Mouse (Mus musculus): ENCODE results near the gene AC161166.1.
"Not testable (repeated sequence)": the region's sequence is repeated elsewhere in the genome, so short reads cannot be mapped to it uniquely, and the experiment has no call there.

Gene AC161166.1

DNA sequence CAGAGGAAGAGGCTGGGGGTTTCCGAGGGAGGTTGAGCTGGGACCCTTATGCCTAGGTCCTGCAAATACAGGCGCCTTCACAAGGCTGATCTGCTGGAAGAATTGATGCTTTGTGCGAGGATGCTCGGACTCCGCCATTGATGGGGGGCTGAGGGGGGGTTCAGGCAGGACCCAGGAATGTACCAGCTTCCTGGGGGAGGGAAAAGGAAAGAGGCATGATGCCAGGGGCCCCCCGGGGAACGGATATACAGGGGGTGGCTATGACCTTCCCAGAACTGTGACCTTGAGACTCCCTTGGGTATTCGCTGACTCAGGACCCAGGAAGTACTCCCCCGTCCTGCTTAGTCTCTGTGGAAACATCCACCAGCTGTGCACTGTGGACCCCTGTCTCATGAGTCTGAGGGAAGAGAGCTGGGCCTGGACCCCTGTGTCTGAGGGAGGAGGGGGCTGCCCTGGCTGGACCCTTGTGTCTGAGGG is 25.6 kb downstream of the AC161166.1 start:
- no peak for DNase-seq (ENCODE audit: extremely low spot score)

DNA sequence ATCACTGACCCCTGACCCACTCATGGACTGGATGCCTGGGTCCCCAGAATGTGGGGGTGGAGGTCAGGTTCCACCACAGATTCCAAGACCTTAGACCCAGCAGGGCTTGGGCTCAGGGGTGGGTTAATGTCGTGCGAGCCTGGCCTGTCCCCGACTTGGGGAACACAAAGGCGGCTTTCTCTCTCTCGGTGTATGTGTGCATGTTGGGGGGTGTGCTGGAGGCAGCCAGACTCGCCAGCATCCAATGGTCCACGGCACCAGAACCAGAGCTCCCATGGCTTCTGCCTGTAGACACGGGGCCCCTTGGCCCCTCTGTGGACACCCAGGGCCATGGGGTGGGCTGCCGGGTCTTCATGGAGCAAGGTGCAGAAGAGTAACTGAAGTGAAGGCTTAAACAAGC is 26.8 kb downstream of the AC161166.1 start:
- no peak for DNase-seq (ENCODE audit: extremely low spot score)

DNA sequence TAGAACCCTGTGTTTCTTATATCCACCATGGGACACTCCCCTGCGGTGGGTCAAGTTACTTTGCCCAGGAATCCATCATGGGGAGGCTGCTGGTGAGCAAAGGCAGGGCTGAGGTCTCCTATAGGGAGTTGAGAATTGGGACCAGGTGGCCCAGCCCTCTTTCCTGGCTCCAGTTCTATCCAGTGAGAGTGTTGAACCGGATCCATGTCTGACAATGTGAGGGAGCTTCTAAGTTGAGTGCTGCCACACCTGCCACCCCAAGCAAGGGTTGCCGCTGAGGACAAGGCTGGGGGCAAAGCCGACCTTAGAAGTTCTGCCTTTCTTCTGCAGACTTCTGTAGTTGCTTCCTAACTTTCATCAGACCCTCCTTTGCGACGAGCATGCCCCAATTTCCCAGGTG is 29.0 kb downstream of the AC161166.1 start:
- not testable (repeated sequence) for DNase-seq (ENCODE audit: extremely low spot score)

DNA sequence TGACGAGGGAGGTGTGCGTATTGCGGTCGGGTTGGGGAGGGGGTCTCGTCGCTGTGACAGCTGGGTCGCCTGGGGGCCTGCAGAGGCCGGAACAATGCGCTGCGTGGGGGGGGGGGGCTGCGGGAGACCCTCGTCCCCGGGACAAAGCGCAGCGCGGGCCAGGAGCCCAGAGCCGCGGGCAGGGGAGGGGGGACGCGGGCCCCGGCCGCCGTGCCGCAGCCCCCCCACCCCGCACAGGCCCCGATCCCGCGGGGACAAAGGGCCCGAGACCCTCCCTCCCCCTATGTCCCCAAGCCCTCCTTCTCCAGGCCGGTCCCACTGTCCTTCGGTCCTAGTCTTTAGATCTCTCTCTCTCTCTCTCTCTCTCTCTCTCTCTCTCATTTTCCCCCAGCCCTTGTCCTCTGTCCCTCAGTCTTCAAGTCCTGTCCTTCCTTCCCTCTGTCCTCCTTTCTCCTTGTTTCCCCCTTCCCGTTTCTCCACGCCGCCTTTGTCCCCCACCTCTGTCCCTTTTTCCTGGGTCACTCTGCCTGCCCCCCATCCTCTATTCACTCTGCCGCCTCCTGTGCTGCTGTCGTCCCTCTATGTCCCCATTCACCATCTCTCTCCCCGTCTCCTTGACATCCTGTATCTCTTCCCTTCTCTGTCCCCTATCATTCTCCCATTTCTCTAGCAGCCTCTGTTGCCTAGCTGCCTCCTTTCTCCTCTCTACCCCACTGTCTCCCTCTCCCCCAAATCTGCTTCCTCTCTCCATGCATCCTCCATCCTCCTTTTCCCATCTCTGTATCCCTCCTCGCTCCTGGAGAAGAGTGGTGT is 29.8 kb downstream of the AC161166.1 start:
- DNase-seq (ENCODE audit: extremely low spot score) = no peak

DNA sequence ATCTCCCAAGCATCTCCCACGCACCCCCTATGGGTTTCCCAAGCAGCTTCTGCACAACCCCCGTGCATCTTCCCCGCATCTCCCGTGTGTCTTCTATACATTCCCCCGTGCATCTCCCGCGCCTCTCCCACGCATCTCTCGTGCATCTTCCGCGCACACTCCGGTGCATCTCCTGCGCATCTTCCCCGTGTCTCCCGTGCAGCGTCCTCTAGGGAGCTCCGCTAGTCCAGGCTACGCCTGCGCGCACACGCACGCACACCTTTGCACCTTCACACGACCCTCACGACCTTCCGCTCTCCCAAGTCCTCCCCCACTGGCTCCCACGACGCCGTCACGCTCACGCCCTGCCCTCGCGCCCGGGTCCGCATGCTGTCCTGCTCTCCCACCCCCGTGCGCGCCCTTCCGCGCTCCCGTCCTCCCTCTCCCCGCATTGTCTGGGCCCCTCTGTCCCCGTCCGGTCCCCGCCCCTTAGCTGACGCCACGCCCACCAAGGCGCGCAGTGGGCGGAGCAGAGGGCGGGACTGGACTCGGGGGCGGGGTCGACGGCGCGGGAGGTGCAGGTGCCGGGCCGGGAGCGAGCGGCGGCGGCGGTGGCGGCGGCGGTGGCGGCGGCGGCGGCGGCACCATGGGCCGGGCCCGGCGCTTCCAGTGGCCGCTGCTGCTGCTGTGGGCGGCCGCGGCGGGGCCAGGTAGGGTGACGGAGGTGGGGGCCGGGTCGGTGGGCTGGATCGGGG is 30.6 kb downstream of the AC161166.1 start, which contains the start of gene Cadm4:
Gene Cadm4 (plus strand): TSS at position 550 of the 734 bp plus-strand sequence.
- DNase-seq (ENCODE audit: extremely low spot score) = peak; percentile 93

DNA sequence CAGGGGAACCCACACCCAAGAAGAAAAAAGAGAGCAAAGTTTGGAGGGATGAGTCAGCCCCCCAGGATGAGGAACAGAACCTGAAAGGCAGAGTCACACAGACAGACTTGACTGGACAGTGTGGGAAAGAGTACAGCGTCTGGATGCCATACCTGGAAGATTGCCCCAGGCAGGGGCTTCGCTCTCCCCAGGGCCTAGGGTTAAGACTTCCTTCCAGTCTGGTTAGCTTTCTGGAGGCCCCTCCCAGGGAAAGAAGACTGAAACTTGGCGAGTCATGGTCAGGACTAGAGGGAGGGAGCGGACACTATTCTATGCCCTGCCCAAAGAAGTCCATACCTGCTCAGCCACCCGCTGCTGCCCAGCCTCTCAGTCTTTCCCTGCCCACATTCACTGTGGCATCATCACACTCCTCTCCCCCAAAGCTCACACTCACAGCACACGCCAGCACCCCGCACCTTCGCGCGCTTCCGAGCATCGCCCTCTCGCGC is 31.2 kb downstream of the AC161166.1 start:
- no peak for DNase-seq (ENCODE audit: extremely low spot score)

DNA sequence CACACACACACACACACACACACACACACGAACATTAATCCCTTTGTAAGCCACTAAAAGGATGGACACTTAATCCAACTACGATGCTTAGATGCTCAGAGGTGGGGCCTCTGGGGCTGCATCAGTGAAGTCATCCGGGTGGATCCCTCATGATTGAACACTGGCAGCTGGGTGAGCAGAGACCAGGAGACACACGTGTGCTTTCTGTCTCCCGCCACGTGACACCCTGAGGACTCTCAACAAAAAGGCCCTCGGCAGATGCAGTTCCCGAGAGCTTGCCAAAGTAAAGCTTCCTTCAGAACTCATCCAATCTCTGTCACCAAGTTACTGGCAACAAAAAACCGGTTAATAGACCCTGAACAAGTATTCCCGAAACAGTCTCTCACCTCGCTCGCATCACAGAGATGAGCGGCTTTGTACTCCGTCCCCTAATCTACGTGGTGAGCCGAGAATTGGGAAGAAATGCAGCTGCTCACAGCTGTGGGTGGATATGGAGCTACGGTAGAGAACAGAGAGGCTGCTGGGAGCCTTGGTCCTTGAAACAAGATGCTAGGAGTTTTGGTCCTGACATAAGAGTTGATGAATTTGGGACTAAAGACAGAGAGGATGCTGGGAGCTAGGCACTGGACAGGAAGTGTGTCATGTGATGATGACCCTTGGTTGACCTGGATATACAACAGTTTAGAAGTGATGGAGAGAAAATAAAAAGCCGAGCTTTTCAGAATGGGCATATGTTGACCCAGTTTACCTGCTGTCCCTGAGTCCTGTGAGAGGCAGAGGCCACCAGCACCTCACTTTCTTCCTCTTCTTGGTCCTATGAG is 31.9 kb downstream of the AC161166.1 start:
- no peak for DNase-seq (ENCODE audit: extremely low spot score)

DNA sequence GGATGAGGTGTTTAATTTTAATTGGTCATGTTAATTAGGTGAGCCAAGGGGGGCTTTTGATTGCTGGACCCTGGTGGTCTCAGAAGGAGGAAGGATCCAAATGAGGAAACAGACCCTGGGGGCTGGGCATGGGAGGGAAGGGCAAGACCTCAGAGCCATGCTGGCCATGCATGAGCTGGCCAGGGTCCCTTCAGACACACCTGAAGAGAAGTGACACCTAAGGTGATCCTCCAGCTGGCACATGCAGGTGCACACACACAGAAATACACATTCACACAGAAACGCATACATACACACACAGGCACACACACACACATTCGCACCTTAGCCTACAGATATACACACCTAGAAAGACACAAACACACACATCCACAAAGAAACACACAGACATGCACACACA is 32.6 kb downstream of the AC161166.1 start:
- DNase-seq (ENCODE audit: extremely low spot score) = no peak

DNA sequence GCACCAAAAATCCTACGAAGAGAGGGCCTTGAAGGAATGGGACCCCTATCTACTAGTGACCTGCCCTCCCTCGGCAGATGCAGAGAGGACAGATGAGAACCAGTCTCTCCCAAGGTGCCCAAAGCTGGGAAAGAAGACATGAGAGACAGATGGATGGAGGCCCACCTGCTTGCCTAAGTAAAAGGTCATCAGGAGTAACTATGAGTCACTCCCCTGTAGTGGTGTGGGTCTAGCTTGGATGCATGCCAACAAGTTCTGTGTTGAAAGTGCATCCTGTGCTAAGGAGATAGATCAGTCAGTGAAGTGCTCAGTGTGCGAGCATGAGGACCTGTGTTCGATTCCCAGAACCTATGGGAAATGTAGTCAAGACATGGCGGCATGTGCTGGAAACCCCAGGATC is 33.3 kb downstream of the AC161166.1 start:
- no peak for DNase-seq (ENCODE audit: extremely low spot score)

DNA sequence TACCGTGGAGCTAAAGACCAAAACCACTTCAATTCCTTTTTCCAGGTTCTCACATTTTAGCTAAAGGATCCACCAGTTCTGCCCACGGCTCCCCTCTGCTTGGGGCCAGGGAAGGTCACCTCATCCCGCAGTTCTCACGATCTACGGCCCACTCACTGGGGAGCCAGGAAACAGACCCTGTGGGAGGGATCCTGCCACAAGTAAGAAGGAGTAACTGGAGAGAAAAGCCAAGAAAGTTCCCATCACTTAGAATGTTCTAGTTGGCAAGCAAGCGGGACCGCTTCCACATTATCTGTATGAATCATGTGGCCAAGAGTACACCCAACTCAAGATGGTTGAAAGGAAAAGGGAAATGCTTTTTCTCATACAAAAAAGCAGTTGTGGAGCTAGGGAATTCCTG is 35.4 kb downstream of the AC161166.1 start:
- no peak for DNase-seq (ENCODE audit: extremely low spot score)

DNA sequence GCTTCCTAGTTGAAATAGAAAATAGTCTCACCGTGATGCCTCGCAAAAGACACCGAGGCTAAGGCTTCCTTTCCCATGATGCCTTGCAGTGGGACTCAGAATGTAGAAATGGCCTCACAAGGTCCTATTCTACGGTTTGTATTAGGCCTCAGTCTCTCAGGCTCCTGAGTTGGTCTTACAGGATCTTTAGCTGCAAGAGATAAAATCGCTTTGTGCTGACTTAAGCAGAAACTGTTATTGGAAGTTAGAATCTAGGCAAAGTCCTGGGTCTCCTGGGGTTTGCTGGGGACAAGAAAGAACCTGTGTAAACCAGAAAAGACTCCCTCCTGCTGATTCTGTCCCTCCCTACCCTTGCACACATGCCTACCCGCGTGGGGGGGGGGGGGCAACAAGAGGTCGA is 35.9 kb downstream of the AC161166.1 start:
- no peak for DNase-seq (ENCODE audit: extremely low spot score)

DNA sequence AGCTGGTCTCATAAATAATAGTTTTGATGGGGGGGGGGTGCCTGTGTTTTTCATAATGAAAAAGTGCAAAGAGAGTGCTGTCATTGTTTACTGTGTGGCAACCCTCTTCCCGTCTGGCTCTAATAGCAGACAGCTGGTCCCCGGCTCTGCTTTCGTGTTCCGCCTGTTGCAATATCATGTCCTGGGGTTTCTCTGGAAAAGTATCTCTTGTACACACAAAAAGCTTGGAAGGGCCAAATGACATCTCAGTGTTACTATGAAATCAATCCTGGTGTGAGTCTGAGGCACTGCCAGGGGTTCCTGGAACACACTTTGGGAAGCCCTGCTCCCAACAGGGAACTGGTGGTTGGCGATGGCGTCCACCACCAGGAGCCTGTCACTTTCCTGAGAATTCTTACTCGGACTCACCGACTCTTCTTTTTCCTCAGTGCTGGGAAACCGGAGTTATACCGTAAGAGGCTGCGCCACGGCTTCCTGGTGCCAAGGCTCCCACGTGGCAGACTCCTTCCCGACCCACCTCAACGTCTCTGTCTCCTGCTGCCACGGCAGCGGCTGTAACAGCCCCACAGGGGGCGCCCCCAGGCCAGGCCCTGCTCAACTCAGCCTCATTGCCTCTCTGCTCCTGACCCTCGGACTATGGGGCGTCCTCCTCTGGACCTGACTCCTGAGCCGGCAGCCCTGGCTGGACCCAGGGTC is 37.3 kb downstream of the AC161166.1 start:
- no peak for DNase-seq (ENCODE audit: extremely low spot score)

DNA sequence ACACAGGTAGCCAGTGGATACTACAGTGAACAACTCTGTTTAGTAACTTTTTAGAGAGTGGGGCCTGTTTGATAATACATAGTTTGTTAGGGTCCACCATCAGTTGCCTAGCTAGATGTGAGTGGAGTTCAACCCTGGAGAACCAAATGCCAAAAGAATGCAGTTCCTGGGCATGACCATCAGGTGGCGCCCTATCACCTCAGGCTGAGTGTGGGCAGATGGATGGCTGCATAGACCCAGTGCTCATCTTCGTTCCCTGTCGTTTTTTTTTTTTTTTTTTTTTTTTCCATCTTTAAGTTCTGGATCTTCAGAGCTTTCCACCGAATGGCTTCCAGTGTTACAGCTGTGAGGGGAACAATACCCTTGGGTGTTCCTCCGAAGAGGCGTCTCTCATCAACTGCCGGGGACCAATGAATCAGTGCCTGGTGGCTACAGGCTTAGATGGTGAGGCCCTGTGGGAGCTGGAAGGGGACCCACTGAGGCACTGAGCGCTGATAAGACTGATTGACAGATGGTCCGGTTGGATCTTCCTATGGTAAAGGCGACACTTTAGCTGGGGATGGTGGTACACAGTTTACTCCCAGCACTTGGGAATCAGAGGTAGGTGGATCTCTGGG is 38.2 kb downstream of the AC161166.1 start:
- DNase-seq (ENCODE audit: extremely low spot score) = peak; percentile 72

DNA sequence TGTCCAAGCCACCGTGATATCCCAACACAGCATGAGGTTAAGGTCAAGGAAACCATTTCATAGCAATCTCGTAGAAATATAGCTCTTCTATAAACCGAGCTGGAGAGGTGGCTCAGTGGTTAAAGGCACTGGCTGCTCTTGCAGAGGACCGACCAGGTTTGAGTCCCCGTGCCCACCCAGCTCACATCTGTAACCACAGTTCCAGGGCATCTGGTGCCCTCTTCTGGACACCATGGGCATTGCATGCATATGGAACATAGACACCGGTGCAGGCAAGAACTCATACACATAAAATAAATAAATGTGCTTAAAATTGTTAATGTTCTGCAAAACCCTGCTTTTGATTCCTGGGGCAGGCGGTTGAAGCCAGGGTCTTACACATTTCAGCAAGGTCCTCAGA is 39.3 kb downstream of the AC161166.1 start:
- no peak for DNase-seq (ENCODE audit: extremely low spot score)

DNA sequence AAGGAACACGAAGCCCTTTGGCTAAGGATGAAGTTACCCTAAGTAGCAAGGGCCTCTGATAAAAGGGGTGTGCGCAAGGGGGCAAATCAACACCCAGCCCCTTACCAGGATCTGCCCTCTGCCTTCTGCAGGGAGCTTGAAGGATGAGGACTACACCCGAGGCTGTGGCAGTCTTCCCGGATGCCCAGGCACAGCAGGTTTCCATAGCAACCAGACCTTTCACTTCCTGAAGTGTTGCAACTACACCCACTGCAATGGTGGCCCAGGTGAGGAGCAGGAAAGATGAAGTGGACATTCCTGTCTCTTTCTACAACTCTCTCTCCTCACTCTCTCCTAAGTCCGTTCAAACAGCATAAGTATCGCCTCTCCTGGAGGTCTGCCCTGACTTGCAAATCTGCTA is 39.8 kb downstream of the AC161166.1 start:
- DNase-seq (ENCODE audit: extremely low spot score) = no peak

DNA sequence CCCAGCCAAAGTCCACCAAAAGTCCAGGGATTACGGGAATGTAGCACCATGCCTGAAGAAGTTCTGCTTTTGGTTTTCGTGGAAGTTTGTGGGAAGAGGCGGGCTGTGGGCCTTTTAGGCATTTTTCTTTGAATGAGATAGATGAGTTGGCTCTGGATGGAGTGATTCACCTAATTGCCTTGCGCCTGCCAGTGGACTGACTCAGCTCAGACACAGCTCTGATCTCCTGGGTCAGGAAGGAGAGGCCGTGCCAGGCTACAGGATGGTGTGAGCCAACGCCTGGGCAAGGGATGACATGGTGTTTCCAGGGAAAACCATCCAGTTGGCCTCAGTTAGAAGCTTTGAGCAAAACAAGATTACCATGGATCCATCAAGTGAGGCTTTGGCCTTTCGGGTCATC is 41.9 kb downstream of the AC161166.1 start:
- no peak for DNase-seq (ENCODE audit: extremely low spot score)

DNA sequence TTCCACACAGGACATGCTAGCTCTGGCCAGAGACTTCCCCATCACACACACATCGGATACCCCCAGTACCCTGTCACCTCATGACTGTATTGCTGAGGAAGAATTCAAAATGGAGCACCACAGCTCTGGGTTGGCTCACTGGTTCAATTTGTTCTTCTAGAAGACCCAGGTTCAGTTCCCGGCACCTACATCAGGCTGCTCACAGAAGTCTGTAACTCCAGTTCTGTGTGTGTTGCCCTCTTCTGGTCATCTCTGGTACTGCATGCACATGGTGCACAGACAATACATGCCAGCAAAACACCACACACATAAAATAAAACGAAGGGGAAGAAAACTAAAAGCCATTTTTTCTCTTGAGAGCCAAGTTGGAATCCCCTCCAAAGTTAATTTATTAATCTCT is 43.1 kb downstream of the AC161166.1 start:
- DNase-seq (ENCODE audit: extremely low spot score) = no peak

DNA sequence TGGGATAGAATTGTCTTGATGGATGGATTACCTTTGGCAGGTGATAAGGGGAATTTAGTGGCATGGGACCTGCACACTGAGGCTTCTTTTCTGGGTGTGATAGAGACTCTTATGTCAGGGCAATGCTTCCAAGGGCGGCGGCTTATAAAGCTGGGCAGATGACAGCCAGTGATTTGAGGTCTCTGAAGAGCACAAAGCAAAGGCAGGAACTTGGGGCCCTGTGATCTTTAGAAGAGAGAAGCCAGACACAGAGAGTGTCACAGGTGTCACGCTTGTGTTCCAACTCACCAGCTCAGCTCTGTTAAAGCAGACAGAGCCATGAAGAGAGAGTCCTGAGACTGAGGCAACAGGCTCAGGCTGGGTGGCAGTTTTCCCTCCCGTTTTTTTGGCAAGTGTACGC is 44.4 kb downstream of the AC161166.1 start:
- no peak for DNase-seq (ENCODE audit: extremely low spot score)

DNA sequence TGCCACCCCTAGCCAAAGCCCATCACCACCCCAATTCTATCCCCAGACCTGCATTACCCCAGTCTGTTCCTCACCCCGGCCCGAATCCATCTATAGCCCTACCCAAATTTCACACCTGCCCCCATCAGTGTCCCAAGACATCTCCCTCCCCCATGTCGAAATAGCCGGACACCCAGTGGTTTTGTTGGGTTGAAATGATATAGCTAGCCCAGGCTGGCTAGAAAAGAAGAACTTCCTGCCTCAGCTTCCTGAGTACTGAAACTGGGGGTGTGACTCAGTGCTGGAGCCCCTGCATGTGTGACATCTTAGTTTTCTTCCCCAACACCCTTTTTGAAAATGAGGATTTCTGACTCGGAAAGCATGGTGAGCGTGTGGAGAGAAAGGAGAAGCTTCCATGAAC is 45.4 kb downstream of the AC161166.1 start:
- no peak for DNase-seq (ENCODE audit: extremely low spot score)

DNA sequence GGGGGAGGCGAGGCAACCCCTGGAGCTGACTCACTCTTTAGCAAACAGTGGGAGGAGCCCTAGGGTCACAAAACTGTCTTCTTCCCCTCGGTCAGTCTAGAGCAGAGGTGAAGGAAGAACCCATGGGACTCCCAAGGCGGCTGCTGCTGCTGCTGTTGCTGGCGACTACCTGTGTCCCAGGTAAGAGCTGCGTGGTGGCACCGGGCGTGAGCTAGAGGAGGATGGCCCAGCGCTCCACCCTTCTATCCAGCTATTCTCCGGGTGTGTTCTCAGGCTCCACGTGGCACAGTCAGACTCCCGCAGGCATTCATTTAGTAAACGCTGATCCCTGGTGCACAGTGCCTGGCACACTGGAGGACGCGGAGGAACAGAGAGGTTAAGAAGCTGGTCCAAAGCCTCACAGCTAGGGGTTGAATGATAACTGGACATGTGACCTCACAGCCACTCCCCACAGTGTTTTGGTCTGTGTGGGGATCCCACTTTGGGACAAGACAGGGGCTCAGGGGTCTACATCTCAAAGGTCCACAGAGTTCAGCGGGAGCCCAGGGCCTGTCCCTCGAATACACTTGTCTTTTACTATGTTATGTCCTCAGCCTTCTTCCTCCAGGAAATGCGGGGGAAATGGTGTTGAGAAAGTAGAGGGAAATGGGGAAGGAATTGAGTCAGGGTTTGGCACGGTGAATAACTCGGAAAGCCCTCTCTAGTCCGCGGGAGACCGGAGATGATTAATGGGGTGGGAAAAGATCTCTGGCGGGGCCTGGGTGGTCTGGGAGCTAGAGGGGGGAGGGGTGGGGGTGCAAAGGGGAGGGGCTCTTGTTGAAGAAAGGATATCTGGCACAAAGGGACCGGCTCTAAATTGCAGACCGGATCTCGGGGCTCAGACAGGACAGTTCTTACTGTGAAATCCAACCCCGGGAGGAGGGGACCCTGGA is 49.6 kb downstream of the AC161166.1 start, which contains the start of gene Plaur:
Gene Plaur (plus strand): TSS at position 97 of the 932 bp plus-strand sequence.
- peak; percentile 51 for DNase-seq (ENCODE audit: extremely low spot score)
